In genomic region chr15:13217800-13218199, GRCm38 (mm10) we compare ENCODE assay signal across 27 mouse cellular contexts. TPM values are rescaled to one million over a fixed set of nuclear protein-coding genes. Genes with fewer than 3 reads are reported as not detected.
DNase-seq lines count a peak whose midpoint lies in the region; ATAC-seq and TF ChIP-seq lines count a peak whose summit lies in the region.
"Had no signal": no experiment of that assay in that cellular context is flagged by ENCODE, and none has a peak within 500 bp of the region (broad histone marks: within the 10 kb centered on the region; RNA-seq: fewer than 3 reads in every experiment).

No protein-coding gene starts in this region.

- no peak overlapping the region for H3K4me3 ChIP-seq in midbrain, embryonic 11.5 days (ENCODE audit: low read depth, low read length)
- no peak overlapping the region for H3K4me3 ChIP-seq in midbrain, embryonic 13.5 days (replicated peaks)
- no peak overlapping the region for H3K4me3 ChIP-seq in kidney, adult 2 months (ENCODE audit: insufficient read depth, low read depth, low read length)
- H3K4me3 ChIP-seq: embryonic facial prominence, embryonic 13.5 days; embryonic facial prominence, embryonic 15.5 days; erythroblast, embryonic 14.5 days; forebrain, embryonic 10.5 days; forebrain, embryonic 12.5 days had no signal

- no peak overlapping the region for H3K27ac ChIP-seq in midbrain, embryonic 11.5 days (ENCODE audit: low read depth, low read length)
- H3K27ac ChIP-seq in midbrain, embryonic 13.5 days, result no peak overlapping the region
- H3K27ac ChIP-seq in kidney, adult 2 months (ENCODE audit: insufficient read depth, low read depth, low read length), result no peak overlapping the region
- H3K27ac ChIP-seq: embryonic facial prominence, embryonic 13.5 days; embryonic facial prominence, embryonic 15.5 days; forebrain, embryonic 10.5 days; forebrain, embryonic 12.5 days had no signal

- no peak for DNase-seq in frontal cortex, postnatal 25 days (ENCODE audit: low spot score in 2 of 2)
- DNase-seq in midbrain, embryonic 11.5 days (ENCODE audit: low spot score, missing footprints), result peak; percentile 6
- peak; percentile 53 for DNase-seq in Muller cell, postnatal 12 days (ENCODE audit: inconsistent ontology term)
- DNase-seq in brain, embryonic 14.5 days (ENCODE audit: low read depth), result peak; percentile 42
- no peak for DNase-seq in kidney, adult 2 months
- DNase-seq: adrenal gland, adult 2 months; adrenal gland, postnatal 10 days; adrenal gland, postnatal 25 days; B cell, adult 2 months; cerebellum, adult 11 months; cerebellum, adult 18-20 months; cerebellum, adult 8-10 months; cerebellum, adult 9-11 months; cerebellum, postnatal 14 days; cerebellum, postnatal 36 days had no signal

- peak; percentile 44; the same call in 1 of the 2 replicates for ATAC-seq in frontal cortex, adult (ENCODE audit: low TSS enrichment)
- no peak for ATAC-seq in midbrain, embryonic 11.5 days (ENCODE audit: low FRiP score)
- ATAC-seq in midbrain, embryonic 13.5 days, result no peak
- ATAC-seq: CD4-positive, CD25-positive, alpha-beta regulatory T cell, adult 4 months; forebrain, embryonic 14.5 days; forebrain, embryonic 16.5 days had no signal

- 63% methylated on average over 3 of the region's 3 CpGs for WGBS in midbrain, embryonic 11.5 days
- 31% methylated on average over 3 of the region's 3 CpGs for WGBS in midbrain, embryonic 13.5 days
- 94% methylated on average over 3 of the region's 3 CpGs for WGBS in kidney, adult 2 months

- H3K27me3 ChIP-seq in midbrain, embryonic 11.5 days (ENCODE audit: control insufficient read depth, insufficient read depth, low read length), result no peaks in the 10 kb centered on the region
- H3K27me3 ChIP-seq in midbrain, embryonic 13.5 days, result peaks cover 2% of the 10 kb centered on the region; the same call in 1 of the 2 replicates
- no peaks in the 10 kb centered on the region for H3K27me3 ChIP-seq in kidney, adult 2 months (replicated peaks; ENCODE audit: control insufficient read depth, insufficient read depth, low read length)
- H3K27me3 ChIP-seq: CH12.LX; embryonic facial prominence, embryonic 13.5 days; embryonic facial prominence, embryonic 15.5 days; forebrain, embryonic 12.5 days had no signal

- H3K9ac ChIP-seq in midbrain, embryonic 11.5 days (ENCODE audit: low read length), result no peak overlapping the region
- no peak overlapping the region for H3K9ac ChIP-seq in midbrain, embryonic 13.5 days (replicated peaks)
- H3K9ac ChIP-seq: embryonic facial prominence, embryonic 13.5 days; embryonic facial prominence, embryonic 15.5 days; forebrain, embryonic 12.5 days had no signal

- TF ChIP-seq POLR2A in brain, embryonic 14.5 days (IDR thresholded peaks at IDR 0.05; ENCODE audit: borderline replicate concordance, extremely low read depth, insufficient read depth, insufficient read length, poor library complexity, severe bottlenecking), result no peak
- no peak for TF ChIP-seq POLR2A in kidney, adult 2 months (IDR thresholded peaks at IDR 0.05; ENCODE audit: low read depth, low read length)

- H3K36me3 ChIP-seq in midbrain, embryonic 11.5 days (ENCODE audit: control insufficient read depth, insufficient read depth, low read length), result no peaks in the 10 kb centered on the region
- no peaks in the 10 kb centered on the region for H3K36me3 ChIP-seq in midbrain, embryonic 13.5 days
- no peaks in the 10 kb centered on the region for H3K36me3 ChIP-seq in kidney, adult 2 months (ENCODE audit: control insufficient read depth, insufficient read depth, low read length)
- H3K36me3 ChIP-seq: embryonic facial prominence, embryonic 13.5 days; embryonic facial prominence, embryonic 15.5 days; forebrain, embryonic 10.5 days; forebrain, embryonic 12.5 days; G1E had no signal

- no peak overlapping the region for H3K4me2 ChIP-seq in midbrain, embryonic 11.5 days
- no peak overlapping the region for H3K4me2 ChIP-seq in midbrain, embryonic 13.5 days (replicated peaks)
- H3K4me2 ChIP-seq: embryonic facial prominence, embryonic 13.5 days; embryonic facial prominence, embryonic 15.5 days; forebrain, embryonic 12.5 days had no signal

- H3K4me1 ChIP-seq in midbrain, embryonic 11.5 days (ENCODE audit: control insufficient read depth, insufficient read depth, low read length), result peaks cover 7% of the 10 kb centered on the region; the same call in 1 of the 2 replicates
- peaks cover 16% of the 10 kb centered on the region for H3K4me1 ChIP-seq in midbrain, embryonic 13.5 days (replicated peaks)
- H3K4me1 ChIP-seq in kidney, adult 2 months (ENCODE audit: control insufficient read depth, insufficient read depth, low read length), result no peaks in the 10 kb centered on the region
- H3K4me1 ChIP-seq: embryonic facial prominence, embryonic 13.5 days; embryonic facial prominence, embryonic 15.5 days had no signal

- no peak for TF ChIP-seq CTCF in brain, embryonic 14.5 days (IDR thresholded peaks at IDR 0.05; ENCODE audit: borderline replicate concordance, extremely low read depth, insufficient read depth, insufficient read length)
- TF ChIP-seq CTCF in kidney, adult 2 months (conservative IDR thresholded peaks at IDR 0.05; ENCODE audit: insufficient read depth, insufficient read length, low read depth, low read length), result no peak

- H3K9me3 ChIP-seq in midbrain, embryonic 11.5 days (ENCODE audit: control insufficient read depth, low read length), result no peaks in the 10 kb centered on the region
- no peaks in the 10 kb centered on the region for H3K9me3 ChIP-seq in midbrain, embryonic 13.5 days
- H3K9me3 ChIP-seq: embryonic facial prominence, embryonic 13.5 days; embryonic facial prominence, embryonic 15.5 days; forebrain, embryonic 10.5 days; forebrain, embryonic 12.5 days; G1E had no signal

RNA-seq across cellular contexts. Expression of gene Cdh6, which starts 44.3 kb away (rescaled TPM):
- polyA plus RNA-seq in midbrain, embryonic 11.5 days (2014; fragmentation: Nextera tagmentation; extraction: Ambion mirVana), result 7.4 and 8.8 TPM in 2 replicates
- 8.7 and 10.2 TPM in 2 replicates for polyA plus RNA-seq in midbrain, embryonic 13.5 days (2015; fragmentation: Nextera tagmentation; extraction: Ambion mirVana)
- polyA plus RNA-seq in brain, embryonic 14.5 days (2012; rRNA removed), result 3.2 and 7.8 TPM in 2 replicates
- 1.8 TPM in 2 replicates for polyA plus RNA-seq in kidney, adult 2 months (2012; rRNA removed)
- polyA plus RNA-seq: erythroblast, embryonic 14.5 days; G1E had no signal

Comparison
In these comparisons a context has a peak if more than half of its experiments do, and no peak if none do; other contexts are left out.
1. DNase-seq: peak in midbrain, embryonic 11.5 days (single experiment), Muller cell, postnatal 12 days (single experiment) and brain, embryonic 14.5 days (single experiment); none in frontal cortex, postnatal 25 days (0 of 2) and kidney, adult 2 months (single experiment).